Mouse (Mus musculus): ENCODE data around the gene Kcnq5.

- TF ChIP-seq EP300 (IDR thresholded peaks at IDR 0.05; ENCODE audit: insufficient read depth, low read depth, low read length): no peak
- no peak for TF ChIP-seq POLR2A (IDR thresholded peaks at IDR 0.05; ENCODE audit: insufficient read depth, low read length)
- TF ChIP-seq CTCF (IDR thresholded peaks at IDR 0.05; ENCODE audit: low read depth, low read length): no peak
These were observed 526.9 kb downstream of the Kcnq5 start for GRCm38 (mm10) chr1:21434853-21435252.

Data from ES-Bruce4 (cell line).